Mouse (Mus musculus): ENCODE data around the gene Jpt2.

DNA sequence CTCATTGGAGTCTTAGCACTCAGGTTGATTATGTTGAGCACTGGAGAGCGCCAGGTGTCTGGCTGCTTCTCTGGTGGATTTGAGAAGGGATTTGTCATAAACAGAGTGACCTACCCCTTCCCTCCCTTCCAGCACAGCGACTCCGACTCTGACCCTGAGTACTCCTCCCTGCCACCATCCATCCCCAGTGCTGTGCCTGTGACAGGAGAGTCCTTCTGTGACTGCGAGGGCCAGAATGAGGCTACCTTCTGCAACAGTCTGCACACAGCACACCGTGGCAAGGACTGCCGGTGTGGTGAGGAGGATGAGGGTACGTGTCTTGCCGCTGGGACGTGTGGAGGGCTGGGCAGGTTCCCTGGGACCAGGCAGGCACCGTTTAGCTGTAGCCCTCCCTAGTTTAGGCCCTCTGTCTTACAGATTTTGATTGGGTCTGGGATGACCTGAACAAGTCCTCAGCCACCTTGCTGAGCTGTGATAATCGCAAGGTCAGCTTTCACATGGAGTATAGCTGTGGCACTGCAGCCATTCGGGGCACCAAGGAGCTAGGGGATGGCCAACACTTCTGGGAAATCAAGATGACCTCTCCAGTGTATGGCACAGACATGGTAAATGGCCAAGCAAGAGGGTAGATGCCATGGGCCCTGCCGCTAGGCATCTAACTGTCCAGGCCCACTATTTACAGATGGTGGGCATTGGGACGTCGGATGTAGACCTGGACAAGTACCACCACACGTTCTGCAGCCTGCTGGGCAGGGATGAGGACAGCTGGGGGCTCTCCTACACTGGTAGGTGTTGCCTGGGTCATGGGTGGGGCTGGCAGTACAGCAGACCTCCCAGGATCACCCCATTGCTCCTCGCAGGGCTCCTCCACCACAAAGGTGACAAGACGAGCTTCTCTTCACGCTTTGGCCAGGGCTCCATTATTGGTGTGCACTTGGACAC is 70.1 kb downstream of the Jpt2 start:
- TF ChIP-seq CTCF (IDR thresholded peaks at IDR 0.05; ENCODE audit: low read depth, low read length) (no peak), POLR2A (IDR thresholded peaks at IDR 0.05; ENCODE audit: insufficient read depth, low read length) (no peak)

Measured in ES-Bruce4 (cell line).